Mouse (Mus musculus) ES-E14 (cell line): ENCODE data around the gene Dab2ip.

Experiments used
- CHD2 ChIP-seq: IDR thresholded peaks from 2 replicates; pipeline ENCODE4 v1.6.1; 2014; ENCODE audit warnings: mild to moderate bottlenecking, low read depth, low read length, inconsistent platforms
- HCFC1 ChIP-seq: IDR thresholded peaks from 2 replicates; pipeline ENCODE4 v1.6.1; 2012; ENCODE audit warnings: low read length, inconsistent platforms, borderline replicate concordance; ENCODE audit not compliant: insufficient read depth
- MAFK ChIP-seq: IDR thresholded peaks from 2 replicates; pipeline ENCODE4 v1.6.1; 2014; ENCODE audit warnings: mild to moderate bottlenecking, low read depth, low read length, inconsistent platforms; ENCODE audit not compliant: insufficient read depth
- ZC3H11A ChIP-seq: IDR thresholded peaks from 2 replicates; pipeline ENCODE4 v1.6.1; 2012; ENCODE audit warnings: low read depth, mild to moderate bottlenecking, inconsistent platforms, low read length, borderline replicate concordance

DNA sequence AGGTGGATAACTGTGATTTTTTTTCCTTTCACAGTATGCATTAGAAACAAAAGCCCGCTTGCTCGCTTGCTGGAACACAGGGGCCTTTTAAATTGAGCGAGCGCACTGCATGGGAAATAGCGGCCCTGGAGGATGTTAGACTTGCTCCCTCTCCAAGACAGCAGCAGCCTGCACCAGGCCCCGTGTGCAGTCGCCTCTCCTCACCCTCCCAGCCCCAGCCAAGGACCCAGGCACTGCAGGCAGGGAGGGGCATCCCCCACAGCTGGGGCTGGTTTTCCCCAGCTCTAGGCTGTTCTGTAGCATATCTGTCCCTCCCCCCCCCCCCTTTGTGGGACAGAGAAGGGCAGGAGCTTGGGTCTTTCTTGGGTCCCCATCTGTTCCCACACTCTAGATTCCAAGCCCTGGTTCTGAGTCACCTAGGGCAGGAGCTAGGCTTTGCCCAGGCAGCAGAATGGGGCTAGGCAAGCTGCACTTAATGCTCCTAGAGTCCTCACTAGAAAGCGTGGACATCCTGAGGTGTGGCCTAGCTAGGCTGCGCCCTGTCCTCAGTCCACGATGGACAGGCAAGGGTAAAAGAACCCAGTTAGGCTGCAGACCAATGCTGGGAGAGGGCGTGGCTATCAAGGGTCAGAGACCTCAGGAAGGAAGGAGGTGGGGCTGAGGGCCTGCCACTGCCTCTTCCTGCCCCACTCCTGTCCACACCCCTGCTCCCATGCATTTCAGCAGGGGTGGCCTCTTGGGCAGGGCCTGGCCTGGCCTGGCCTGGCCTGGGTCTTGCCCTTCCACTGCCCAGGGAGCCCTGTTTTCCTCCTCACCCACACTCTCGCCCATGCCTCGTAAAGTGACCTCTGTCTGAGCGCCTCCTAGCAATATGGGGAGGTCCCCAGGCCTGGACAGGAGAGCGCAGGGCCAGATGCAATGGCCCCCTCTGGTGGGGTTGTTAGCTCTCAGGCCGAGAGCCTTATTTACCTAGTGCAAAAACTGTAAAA is 171.3 kb downstream of the Dab2ip start:
- TF ChIP-seq CHD2, result no peak
- TF ChIP-seq HCFC1, result no peak
- no peak for TF ChIP-seq MAFK
- no peak for TF ChIP-seq ZC3H11A
